Mouse (Mus musculus): Measurements from ENCODE around the gene Sh3d19. TPM values are rescaled to one million over a fixed set of nuclear protein-coding genes. Genes with fewer than 3 reads are reported as not detected.

Gene Sh3d19
- polyA plus RNA-seq, 1 experiment from 2014 or later = 23.0 TPM

DNA sequence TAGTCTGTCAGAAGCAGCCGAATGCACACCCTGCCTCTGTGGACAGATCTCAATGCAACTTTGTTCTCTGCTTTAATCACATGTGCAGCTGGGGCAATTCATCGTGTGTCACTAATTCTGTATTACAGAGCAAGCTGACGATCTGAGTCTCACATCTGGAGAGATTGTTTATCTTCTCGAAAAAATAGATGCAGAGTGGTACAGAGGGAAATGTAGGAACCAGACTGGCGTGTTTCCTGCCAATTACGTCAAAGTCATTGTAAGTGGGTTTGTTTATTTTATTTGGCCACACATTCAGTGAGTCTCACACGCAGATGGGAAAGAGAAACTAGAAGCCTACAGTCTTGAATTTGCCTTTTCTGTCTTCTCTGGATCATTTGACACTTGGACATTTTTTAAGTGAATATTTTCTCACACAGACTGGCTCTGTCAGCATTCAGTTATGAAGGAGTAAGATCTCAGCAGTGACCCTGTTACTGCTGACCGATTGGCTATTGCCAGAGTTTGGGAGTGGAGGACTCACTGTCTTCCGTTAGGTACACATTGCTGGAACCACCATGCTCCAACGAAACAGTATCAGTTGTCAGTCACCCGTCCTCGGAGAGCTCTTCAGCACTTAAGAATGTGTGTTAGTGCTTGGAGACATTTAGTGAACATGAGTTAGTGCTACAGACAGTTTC is 143.9 kb downstream of the Sh3d19 start:
- Histone ChIP-seq H3K27me3 (ENCODE audit: control insufficient read depth, insufficient read depth, low read length) (no peaks in the 10 kb centered on the region), H3K4me3 (ENCODE audit: low read depth, low read length) (no peak overlapping the region), H3K4me1 (replicated peaks; ENCODE audit: control insufficient read depth, insufficient read depth) (no peaks in the 10 kb centered on the region), H3K27ac (replicated peaks) (no peak overlapping the region), H3K36me3 (ENCODE audit: control insufficient read depth, insufficient read depth, low read length) (no peaks in the 10 kb centered on the region), H3K9me3 (ENCODE audit: control insufficient read depth, low read length) (no peaks in the 10 kb centered on the region), H3K9ac (ENCODE audit: low read length) (no peak overlapping the region), H3K4me2 (replicated peaks; ENCODE audit: low read depth) (no peak overlapping the region)
- peak; percentile 57; the same call in 1 of the 2 replicates for ATAC-seq (ENCODE audit: low FRiP score, low TSS enrichment)
- WGBS = 38% methylated on average over 12 of the region's 12 CpGs
- DNase-seq (ENCODE audit: low spot score) = no peak
- TF ChIP-seq CTCF (IDR thresholded peaks at IDR 0.05; ENCODE audit: low read depth) = no peak
- TF ChIP-seq EP300 (optimal IDR thresholded peaks at IDR 0.05) = no peak

DNA sequence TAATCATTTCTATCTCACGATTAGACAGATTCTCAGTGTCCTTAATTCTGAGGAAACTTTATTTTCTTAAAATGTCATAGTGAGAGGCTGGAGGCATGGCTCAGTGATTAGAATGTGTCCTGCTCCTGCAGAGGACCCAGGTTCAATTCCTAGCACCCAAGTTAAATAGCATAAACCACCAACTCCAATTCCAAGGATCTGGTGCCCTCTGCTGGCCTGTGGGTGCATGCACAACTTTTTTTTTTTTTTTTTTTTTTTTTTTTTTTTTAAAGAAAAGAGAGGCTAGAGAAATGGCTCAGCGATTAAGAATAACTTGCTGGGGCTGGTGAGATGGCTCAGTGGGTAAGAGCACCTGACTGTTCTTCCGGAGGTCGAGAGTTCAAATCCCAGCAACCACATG is 146.0 kb downstream of the Sh3d19 start:
- H3K27ac ChIP-seq (replicated peaks) = no peak overlapping the region
- no peaks in the 10 kb centered on the region for H3K4me1 ChIP-seq (replicated peaks; ENCODE audit: control insufficient read depth, insufficient read depth)
- TF ChIP-seq CTCF (IDR thresholded peaks at IDR 0.05; ENCODE audit: low read depth) = peak; percentile 62
- no peak for TF ChIP-seq EP300 (optimal IDR thresholded peaks at IDR 0.05)
- no peaks in the 10 kb centered on the region for H3K9me3 ChIP-seq (ENCODE audit: control insufficient read depth, low read length)
- no peak overlapping the region for H3K9ac ChIP-seq (ENCODE audit: low read length)
- DNase-seq (ENCODE audit: low spot score) (no peak), ATAC-seq (ENCODE audit: low FRiP score, low TSS enrichment) (no peak)
- H3K4me2 ChIP-seq (replicated peaks; ENCODE audit: low read depth) = no peak overlapping the region
- 88% methylated on average over 4 of the region's 4 CpGs for WGBS
- H3K36me3 ChIP-seq (ENCODE audit: control insufficient read depth, insufficient read depth, low read length) = no peaks in the 10 kb centered on the region; the same call in 1 of the 2 replicates
- H3K27me3 ChIP-seq (ENCODE audit: control insufficient read depth, insufficient read depth, low read length) = no peaks in the 10 kb centered on the region
- H3K4me3 ChIP-seq (ENCODE audit: low read depth, low read length) = no peak overlapping the region

DNA sequence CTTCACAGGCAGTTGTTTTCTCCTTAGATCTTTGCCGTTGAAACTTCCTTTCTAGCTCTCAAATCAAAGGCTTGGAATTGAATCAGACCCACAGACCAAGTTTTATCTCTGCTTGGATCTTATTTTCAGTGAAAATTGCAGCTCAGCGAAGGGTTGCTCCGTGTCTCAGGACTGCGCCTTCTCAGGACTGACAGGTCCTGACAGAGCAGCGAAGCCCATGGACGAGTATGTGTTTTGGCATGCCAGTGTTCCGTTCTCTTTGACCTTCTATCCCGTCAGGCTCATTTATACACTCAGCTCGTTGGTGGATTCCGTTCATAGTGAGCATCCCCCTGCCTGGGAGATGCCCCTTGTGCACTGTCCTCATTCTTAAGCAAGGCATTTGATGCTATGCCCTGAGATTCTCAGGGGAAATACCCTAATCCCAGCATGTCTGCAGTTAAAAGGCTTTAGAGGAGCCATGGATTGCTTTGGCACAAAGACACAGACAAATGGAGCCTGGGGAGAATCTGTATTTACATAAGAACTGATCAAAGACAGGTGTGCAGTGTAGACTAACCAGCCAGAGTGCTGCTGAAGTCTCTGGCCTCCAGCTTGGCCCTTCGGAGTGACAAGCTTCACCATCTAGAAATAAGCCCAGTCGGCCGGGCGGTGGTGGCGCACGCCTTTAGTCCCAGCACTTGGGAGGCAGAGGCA is 148.5 kb downstream of the Sh3d19 start:
- TF ChIP-seq EP300 (optimal IDR thresholded peaks at IDR 0.05) (no peak), CTCF (IDR thresholded peaks at IDR 0.05; ENCODE audit: low read depth) (no peak)
- no peak for ATAC-seq (ENCODE audit: low FRiP score, low TSS enrichment)
- Histone ChIP-seq H3K4me1 (replicated peaks; ENCODE audit: control insufficient read depth, insufficient read depth) (no peaks in the 10 kb centered on the region), H3K27ac (replicated peaks) (no peak overlapping the region), H3K27me3 (ENCODE audit: control insufficient read depth, insufficient read depth, low read length) (no peaks in the 10 kb centered on the region), H3K4me2 (replicated peaks; ENCODE audit: low read depth) (no peak overlapping the region), H3K9ac (ENCODE audit: low read length) (no peak overlapping the region), H3K4me3 (ENCODE audit: low read depth, low read length) (no peak overlapping the region), H3K9me3 (ENCODE audit: control insufficient read depth, low read length) (no peaks in the 10 kb centered on the region), H3K36me3 (ENCODE audit: control insufficient read depth, insufficient read depth, low read length) (peaks cover 4% of the 10 kb centered on the region; the same call in 1 of the 2 replicates)
- WGBS = 74% methylated on average over 16 of the region's 16 CpGs
- no peak for DNase-seq (ENCODE audit: low spot score)

DNA sequence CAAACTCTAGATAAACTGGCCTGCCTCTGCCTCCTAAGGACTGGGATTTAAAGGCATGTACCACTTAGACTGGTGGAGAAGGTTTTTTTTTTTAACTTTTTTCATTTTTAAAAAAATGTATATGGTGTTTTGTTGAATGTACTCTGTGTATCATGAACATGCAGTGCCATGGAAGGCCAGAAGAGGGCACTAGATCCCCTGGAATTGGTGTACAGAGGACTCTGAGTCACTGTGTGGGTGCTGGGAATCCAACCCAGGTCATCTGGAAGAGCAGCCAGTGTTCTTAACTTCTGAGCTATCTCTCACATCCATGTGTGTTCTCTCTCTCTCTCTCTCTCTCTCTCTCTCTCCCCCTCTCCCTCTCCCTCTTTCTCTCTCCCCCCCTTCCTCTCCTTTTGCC is 151.2 kb downstream of the Sh3d19 start:
- no peak overlapping the region for H3K27ac ChIP-seq (replicated peaks)
- H3K4me3 ChIP-seq (ENCODE audit: low read depth, low read length) = no peak overlapping the region
- no peaks in the 10 kb centered on the region for H3K27me3 ChIP-seq (ENCODE audit: control insufficient read depth, insufficient read depth, low read length)
- no peak overlapping the region for H3K9ac ChIP-seq (ENCODE audit: low read length)
- ATAC-seq (ENCODE audit: low FRiP score, low TSS enrichment) = no peak
- peaks cover 10% of the 10 kb centered on the region; the same call in 1 of the 2 replicates for H3K36me3 ChIP-seq (ENCODE audit: control insufficient read depth, insufficient read depth, low read length)
- H3K4me2 ChIP-seq (replicated peaks; ENCODE audit: low read depth) = no peak overlapping the region
- peak; percentile 39 for TF ChIP-seq CTCF (IDR thresholded peaks at IDR 0.05; ENCODE audit: low read depth)
- no peak for TF ChIP-seq EP300 (optimal IDR thresholded peaks at IDR 0.05)
- no peak for DNase-seq (ENCODE audit: low spot score)
- no peaks in the 10 kb centered on the region for H3K9me3 ChIP-seq (ENCODE audit: control insufficient read depth, low read length)
- no peaks in the 10 kb centered on the region for H3K4me1 ChIP-seq (replicated peaks; ENCODE audit: control insufficient read depth, insufficient read depth)

DNA sequence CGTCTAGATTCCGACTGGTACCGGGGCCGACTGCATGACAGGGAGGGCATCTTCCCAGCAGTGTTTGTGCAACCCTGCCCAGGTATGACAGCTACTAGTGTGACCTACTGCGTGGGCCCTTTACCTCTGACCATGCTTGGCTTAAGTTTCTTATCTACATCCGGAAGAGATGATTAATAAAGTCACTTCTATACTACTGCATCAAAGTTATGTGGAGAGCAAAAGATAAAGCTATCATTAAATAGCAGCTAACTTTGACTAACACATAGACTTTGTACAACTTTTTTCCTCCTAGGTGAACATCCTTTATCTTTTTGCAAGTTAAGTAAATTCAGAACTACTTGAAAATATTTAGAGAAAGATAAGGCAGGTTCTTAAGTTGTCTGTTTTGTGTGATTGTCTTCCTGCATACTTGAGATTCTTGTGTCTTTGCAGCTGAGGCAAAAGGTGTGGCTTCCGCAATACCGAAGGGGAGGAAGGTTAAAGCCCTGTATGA is 152.4 kb downstream of the Sh3d19 start:
- peaks cover 10% of the 10 kb centered on the region for H3K36me3 ChIP-seq (ENCODE audit: control insufficient read depth, insufficient read depth, low read length)
- H3K4me2 ChIP-seq (replicated peaks; ENCODE audit: low read depth) = no peak overlapping the region
- no peaks in the 10 kb centered on the region for H3K4me1 ChIP-seq (replicated peaks; ENCODE audit: control insufficient read depth, insufficient read depth)
- ATAC-seq (ENCODE audit: low FRiP score, low TSS enrichment) (no peak), DNase-seq (ENCODE audit: low spot score) (no peak)
- no peaks in the 10 kb centered on the region for H3K9me3 ChIP-seq (ENCODE audit: control insufficient read depth, low read length)
- H3K4me3 ChIP-seq (ENCODE audit: low read depth, low read length) = no peak overlapping the region
- no peaks in the 10 kb centered on the region for H3K27me3 ChIP-seq (ENCODE audit: control insufficient read depth, insufficient read depth, low read length)
- no peak overlapping the region for H3K9ac ChIP-seq (ENCODE audit: low read length)
- WGBS = 56% methylated on average over 8 of the region's 8 CpGs
- no peak overlapping the region for H3K27ac ChIP-seq (replicated peaks)
- TF ChIP-seq CTCF (IDR thresholded peaks at IDR 0.05; ENCODE audit: low read depth) = no peak
- TF ChIP-seq EP300 (optimal IDR thresholded peaks at IDR 0.05) = no peak

DNA sequence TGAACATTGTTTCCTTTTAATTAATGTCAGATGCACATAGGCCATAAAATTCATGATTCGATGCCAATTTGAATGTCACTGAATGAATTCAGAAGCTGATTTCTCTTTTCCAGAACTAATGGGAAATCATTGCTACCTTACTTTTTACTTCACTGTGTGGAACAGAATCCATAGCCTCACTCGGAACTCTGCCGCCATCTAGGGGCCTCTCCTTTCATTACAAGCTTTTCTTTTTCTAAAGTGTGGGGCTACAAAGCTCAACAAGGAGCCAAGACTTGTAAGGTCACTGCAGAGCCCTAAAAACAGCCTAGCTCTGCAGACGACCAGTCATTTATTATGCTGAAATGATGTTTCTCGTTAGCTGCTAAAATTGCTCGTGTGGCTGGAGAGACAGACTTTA is 158.8 kb downstream of the Sh3d19 start:
- Histone ChIP-seq H3K27me3 (ENCODE audit: control insufficient read depth, insufficient read depth, low read length) (no peaks in the 10 kb centered on the region), H3K27ac (replicated peaks) (no peak overlapping the region), H3K4me2 (replicated peaks; ENCODE audit: low read depth) (no peak overlapping the region), H3K4me1 (replicated peaks; ENCODE audit: control insufficient read depth, insufficient read depth) (no peaks in the 10 kb centered on the region), H3K36me3 (ENCODE audit: control insufficient read depth, insufficient read depth, low read length) (peaks cover 8% of the 10 kb centered on the region), H3K9me3 (ENCODE audit: control insufficient read depth, low read length) (no peaks in the 10 kb centered on the region), H3K9ac (ENCODE audit: low read length) (no peak overlapping the region), H3K4me3 (ENCODE audit: low read depth, low read length) (no peak overlapping the region)
- peak; percentile 89 for TF ChIP-seq CTCF (IDR thresholded peaks at IDR 0.05; ENCODE audit: low read depth)
- no peak for TF ChIP-seq EP300 (optimal IDR thresholded peaks at IDR 0.05)
- DNase-seq (ENCODE audit: low spot score) = peak; percentile 73
- WGBS = 17% methylated on average over 6 of the region's 6 CpGs
- no peak for ATAC-seq (ENCODE audit: low FRiP score, low TSS enrichment)
